17 mouse cellular contexts compared by ENCODE assay signal in genomic region chr8:120895009-120895408, GRCm38 (mm10).
DNase-seq lines count a peak whose midpoint lies in the region; ATAC-seq and TF ChIP-seq lines count a peak whose summit lies in the region.
"Had no signal": no experiment of that assay in that cellular context is flagged by ENCODE, and none has a peak within 500 bp of the region (broad histone marks: within the 10 kb centered on the region; RNA-seq: fewer than 3 reads in every experiment).

No protein-coding gene starts in this region.

- no peak overlapping the region for H3K27ac ChIP-seq in hindbrain, embryonic 13.5 days
- no peak overlapping the region for H3K27ac ChIP-seq in hindbrain, embryonic 16.5 days (ENCODE audit: low read depth, low read length)
- H3K27ac ChIP-seq in midbrain, embryonic 12.5 days (replicated peaks), result no peak overlapping the region
- H3K27ac ChIP-seq in midbrain, embryonic 13.5 days, result no peak overlapping the region
- H3K27ac ChIP-seq in stomach, postnatal 0 days (replicated peaks), result no peak overlapping the region
- H3K27ac ChIP-seq: forebrain, embryonic 13.5 days; heart, adult 2 months had no signal

- 0 out of 2 replicates have a peak overlapping the region, but pooled peaks have one; percentile 47 for H3K4me2 ChIP-seq in hindbrain, embryonic 13.5 days
- no peak overlapping the region for H3K4me2 ChIP-seq in hindbrain, embryonic 16.5 days (ENCODE audit: low read length)
- H3K4me2 ChIP-seq in midbrain, embryonic 12.5 days (replicated peaks), result peak overlapping the region; percentile 54; the same call in 1 of the 2 replicates
- H3K4me2 ChIP-seq in midbrain, embryonic 13.5 days (replicated peaks), result no peak overlapping the region
- no peak overlapping the region for H3K4me2 ChIP-seq in stomach, postnatal 0 days (replicated peaks; ENCODE audit: low read depth)

- H3K4me1 ChIP-seq in hindbrain, embryonic 13.5 days (replicated peaks), result peaks cover 23% of the 10 kb centered on the region
- peaks cover 8% of the 10 kb centered on the region for H3K4me1 ChIP-seq in hindbrain, embryonic 16.5 days (ENCODE audit: control insufficient read depth, insufficient read depth, low read depth, low read length)
- H3K4me1 ChIP-seq in midbrain, embryonic 12.5 days, result peaks cover 22% of the 10 kb centered on the region
- H3K4me1 ChIP-seq in midbrain, embryonic 13.5 days (replicated peaks), result peaks cover 24% of the 10 kb centered on the region
- H3K4me1 ChIP-seq in stomach, postnatal 0 days (replicated peaks; ENCODE audit: control insufficient read depth, insufficient read depth), result no peaks in the 10 kb centered on the region

- no peak; the same call in 1 of the 2 replicates for ATAC-seq in hindbrain, embryonic 13.5 days (ENCODE audit: low FRiP score)
- ATAC-seq in hindbrain, embryonic 16.5 days, result no peak
- ATAC-seq in midbrain, embryonic 12.5 days (ENCODE audit: low FRiP score, low read depth), result no peak
- ATAC-seq in midbrain, embryonic 13.5 days, result no peak; the same call in 1 of the 2 replicates
- no peak for ATAC-seq in stomach, postnatal 0 days (ENCODE audit: low FRiP score, low TSS enrichment)
- ATAC-seq: forebrain, embryonic 13.5 days; liver, postnatal 0 days; Patski had no signal

- TF ChIP-seq EP300 in stomach, postnatal 0 days (optimal IDR thresholded peaks at IDR 0.05), result no peak

- WGBS in hindbrain, embryonic 13.5 days, result 4% methylated on average over 4 of the region's 4 CpGs
- 0% methylated on average over 4 of the region's 4 CpGs for WGBS in hindbrain, embryonic 16.5 days
- 8% methylated on average over 4 of the region's 4 CpGs for WGBS in midbrain, embryonic 12.5 days
- 7% methylated on average over 4 of the region's 4 CpGs for WGBS in midbrain, embryonic 13.5 days
- 26% methylated on average over 4 of the region's 4 CpGs for WGBS in stomach, postnatal 0 days

- TF ChIP-seq CTCF in stomach, postnatal 0 days (IDR thresholded peaks at IDR 0.05; ENCODE audit: low read depth), result no peak

- peak; percentile 34 for DNase-seq in embryo, embryonic 11 days
- no peak for DNase-seq in embryo, embryonic 10 days (ENCODE audit: low spot score)
- no peak for DNase-seq in stomach, postnatal 0 days (ENCODE audit: low spot score)
- no peak for DNase-seq in ovary, postnatal 14 days (ENCODE audit: low spot score)
- DNase-seq: adrenal gland, adult 8-10 months; cerebellum, adult 8-10 months; gastrocnemius, postnatal 14 days; heart, adult 2 months; liver, postnatal 0 days; thymus, postnatal 36 days had no signal

- no peak overlapping the region for H3K4me3 ChIP-seq in hindbrain, embryonic 13.5 days
- H3K4me3 ChIP-seq in hindbrain, embryonic 16.5 days (ENCODE audit: low read length), result no peak overlapping the region
- no peak overlapping the region for H3K4me3 ChIP-seq in midbrain, embryonic 12.5 days
- no peak overlapping the region for H3K4me3 ChIP-seq in midbrain, embryonic 13.5 days (replicated peaks)
- no peak overlapping the region for H3K4me3 ChIP-seq in stomach, postnatal 0 days (ENCODE audit: low read depth, low read length)
- H3K4me3 ChIP-seq: heart, adult 2 months; myocyte had no signal

- peaks cover 78% of the 10 kb centered on the region for H3K27me3 ChIP-seq in hindbrain, embryonic 13.5 days
- H3K27me3 ChIP-seq in hindbrain, embryonic 16.5 days (replicated peaks; ENCODE audit: control insufficient read depth, insufficient read depth, low read length), result peaks cover 45% of the 10 kb centered on the region
- peaks cover 73% of the 10 kb centered on the region for H3K27me3 ChIP-seq in midbrain, embryonic 12.5 days
- H3K27me3 ChIP-seq in midbrain, embryonic 13.5 days, result peaks cover 63% of the 10 kb centered on the region
- H3K27me3 ChIP-seq in stomach, postnatal 0 days (ENCODE audit: control insufficient read depth, insufficient read depth, low read length), result no peaks in the 10 kb centered on the region

- 0 out of 2 replicates have a peak overlapping the region, but pooled peaks have one; percentile 24 for H3K9ac ChIP-seq in hindbrain, embryonic 13.5 days
- no peak overlapping the region for H3K9ac ChIP-seq in hindbrain, embryonic 16.5 days (ENCODE audit: low read depth, low read length)
- no peak overlapping the region; the same call in 1 of the 2 replicates for H3K9ac ChIP-seq in midbrain, embryonic 12.5 days (replicated peaks)
- H3K9ac ChIP-seq in midbrain, embryonic 13.5 days (replicated peaks), result no peak overlapping the region; the same call in 1 of the 2 replicates
- H3K9ac ChIP-seq in stomach, postnatal 0 days (ENCODE audit: low read length), result peak overlapping the region; percentile 35; the same call in 1 of the 2 replicates
- H3K9ac ChIP-seq: forebrain, embryonic 13.5 days; liver, postnatal 0 days had no signal

- no peaks in the 10 kb centered on the region for H3K36me3 ChIP-seq in hindbrain, embryonic 13.5 days
- H3K36me3 ChIP-seq in hindbrain, embryonic 16.5 days (ENCODE audit: control insufficient read depth, insufficient read depth, low read length), result no peaks in the 10 kb centered on the region
- no peaks in the 10 kb centered on the region for H3K36me3 ChIP-seq in midbrain, embryonic 12.5 days
- no peaks in the 10 kb centered on the region for H3K36me3 ChIP-seq in midbrain, embryonic 13.5 days
- no peaks in the 10 kb centered on the region for H3K36me3 ChIP-seq in stomach, postnatal 0 days (ENCODE audit: control insufficient read depth, insufficient read depth, low read length)

- no peaks in the 10 kb centered on the region for H3K9me3 ChIP-seq in hindbrain, embryonic 13.5 days
- H3K9me3 ChIP-seq in hindbrain, embryonic 16.5 days (ENCODE audit: control insufficient read depth, low read length), result no peaks in the 10 kb centered on the region
- no peaks in the 10 kb centered on the region for H3K9me3 ChIP-seq in midbrain, embryonic 12.5 days
- no peaks in the 10 kb centered on the region; the same call in 1 of the 2 replicates for H3K9me3 ChIP-seq in midbrain, embryonic 13.5 days
- H3K9me3 ChIP-seq in stomach, postnatal 0 days (ENCODE audit: control insufficient read depth, low read length), result no peaks in the 10 kb centered on the region
- H3K9me3 ChIP-seq: forebrain, embryonic 13.5 days had no signal

Comparison
In these comparisons a context has a peak if more than half of its experiments do, and no peak if none do; other contexts are left out.
1. H3K4me2 ChIP-seq: peak in hindbrain, embryonic 13.5 days (single experiment) and midbrain, embryonic 12.5 days (single experiment); none in hindbrain, embryonic 16.5 days (single experiment), midbrain, embryonic 13.5 days (single experiment) and stomach, postnatal 0 days (single experiment).
2. H3K9ac ChIP-seq: peak in hindbrain, embryonic 13.5 days (single experiment) and stomach, postnatal 0 days (single experiment); none in hindbrain, embryonic 16.5 days (single experiment), midbrain, embryonic 12.5 days (single experiment) and midbrain, embryonic 13.5 days (single experiment).